Mouse (Mus musculus): ENCODE results near the gene Gsta1.

- TF ChIP-seq CTCF (IDR thresholded peaks at IDR 0.05; ENCODE audit: extremely low read depth, insufficient read depth, insufficient read length, insufficient replicate concordance), result no peak
- TF ChIP-seq POLR2A (IDR thresholded peaks at IDR 0.05; ENCODE audit: low read depth, low read length), result no peak
Observed at GRCm38 (mm10) chr9:78217074-78217473, 13.4 kb upstream of the Gsta1 start.

Measured in spleen, adult 2 months (tissue).